Mouse (Mus musculus): ENCODE results near the gene Wipi2. TPM values are rescaled to one million over a fixed set of nuclear protein-coding genes. Genes with fewer than 3 reads are reported as not detected.

Wipi2 gene
- polyA plus RNA-seq, 1 experiment from 2014 or later = 28.7 TPM

DNA sequence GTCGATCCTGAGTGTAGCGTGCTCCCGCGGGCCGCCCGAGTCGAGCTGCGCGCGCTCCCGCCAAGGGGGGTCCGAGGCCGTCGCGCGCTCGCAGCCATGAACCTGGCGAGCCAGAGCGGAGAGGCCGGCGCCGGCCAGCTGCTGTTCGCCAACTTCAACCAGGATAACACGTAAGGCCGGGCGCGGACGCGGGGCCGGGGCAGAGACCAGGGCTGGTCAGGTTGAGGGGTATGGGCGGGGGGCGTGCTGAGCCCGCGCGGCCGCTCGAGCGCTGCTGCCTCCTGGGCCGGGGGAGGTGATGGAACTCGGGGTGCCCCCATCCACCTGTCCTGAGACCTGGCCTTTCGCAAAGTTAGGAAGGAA is 2.1 kb downstream of the Wipi2 start:
- peak overlapping the region; percentile 73 to 88 for H3K4me3 ChIP-seq (ENCODE audit: control insufficient read depth in 1 of 2, insufficient read depth in 1 of 2, low read depth in 1 of 2, low read length in 2 of 2)
- H3K27ac ChIP-seq (replicated peaks in 1 of 2; ENCODE audit: control insufficient read depth in 1 of 2, insufficient read depth in 1 of 2, low read depth in 2 of 2, low read length in 2 of 2) = peak overlapping the region; percentile 15 to 79; a peak in 3 of 4 replicates
- no peaks in the 10 kb centered on the region for H3K9me3 ChIP-seq (ENCODE audit: control insufficient read depth, low read length)
- peaks cover 5 to 10% of the 10 kb centered on the region in 2 experiments; a peak in 3 of 4 replicates for H3K4me1 ChIP-seq (ENCODE audit: control insufficient read depth in 2 of 2, insufficient read depth in 2 of 2, low read length in 2 of 2)
- WGBS = under 1% methylated on average over 27 of the region's 41 CpGs
- H3K4me2 ChIP-seq (ENCODE audit: low read length) = peak overlapping the region; percentile 84
- no peaks in the 10 kb centered on the region; the same call in 1 of the 2 replicates for H3K27me3 ChIP-seq (ENCODE audit: control insufficient read depth, insufficient read depth, low read length)
- H3K36me3 ChIP-seq (ENCODE audit: control insufficient read depth, insufficient read depth, low read length) = peaks cover 19% of the 10 kb centered on the region
- H3K9ac ChIP-seq (ENCODE audit: low read length) = peak overlapping the region; percentile 94
- peak; percentile 45 for ATAC-seq (ENCODE audit: insufficient number of reproducible peaks, insufficient read depth, low FRiP score, low read depth)

DNA sequence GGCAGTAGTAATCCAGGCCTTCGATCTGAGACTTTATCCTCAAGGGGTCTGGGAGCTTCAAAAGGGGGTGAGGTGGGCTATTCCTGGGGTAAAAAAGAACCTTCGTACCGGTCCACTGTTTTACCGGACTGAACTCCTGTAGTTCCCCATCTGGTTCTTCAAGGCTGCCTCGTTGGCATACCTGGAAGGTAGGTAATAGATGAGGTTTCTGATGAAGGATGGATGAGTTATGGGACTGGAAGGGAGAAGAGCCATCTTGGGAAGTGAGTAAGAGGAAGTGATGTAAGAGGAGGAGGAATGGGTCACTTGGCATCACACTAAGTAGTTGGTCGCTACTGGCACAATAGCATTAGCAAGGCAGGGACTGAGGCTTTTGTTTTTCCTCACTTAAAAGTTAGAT is 2.7 kb downstream of the Wipi2 start:
- H3K4me2 ChIP-seq (ENCODE audit: low read length) = peak overlapping the region; percentile 84
- no peaks in the 10 kb centered on the region for H3K9me3 ChIP-seq (ENCODE audit: control insufficient read depth, low read length)
- H3K4me3 ChIP-seq (ENCODE audit: control insufficient read depth in 1 of 2, insufficient read depth in 1 of 2, low read depth in 1 of 2, low read length in 2 of 2) = peak overlapping the region; percentile 73 to 88
- peak overlapping the region; percentile 94 for H3K9ac ChIP-seq (ENCODE audit: low read length)
- WGBS = 15% methylated on average over 6 of the region's 6 CpGs
- peaks cover 19% of the 10 kb centered on the region for H3K36me3 ChIP-seq (ENCODE audit: control insufficient read depth, insufficient read depth, low read length)
- no peak for ATAC-seq (ENCODE audit: insufficient number of reproducible peaks, insufficient read depth, low FRiP score, low read depth)
- H3K4me1 ChIP-seq (ENCODE audit: control insufficient read depth in 2 of 2, insufficient read depth in 2 of 2, low read length in 2 of 2) = peaks cover 5 to 10% of the 10 kb centered on the region in 2 experiments; a peak in 3 of 4 replicates
- H3K27me3 ChIP-seq (ENCODE audit: control insufficient read depth, insufficient read depth, low read length) = no peaks in the 10 kb centered on the region; the same call in 1 of the 2 replicates
- H3K27ac ChIP-seq (replicated peaks in 1 of 2; ENCODE audit: control insufficient read depth in 1 of 2, insufficient read depth in 1 of 2, low read depth in 2 of 2, low read length in 2 of 2) = peak overlapping the region in 1 of 2 experiments; percentile 79; a peak in 2 of 4 replicates

DNA sequence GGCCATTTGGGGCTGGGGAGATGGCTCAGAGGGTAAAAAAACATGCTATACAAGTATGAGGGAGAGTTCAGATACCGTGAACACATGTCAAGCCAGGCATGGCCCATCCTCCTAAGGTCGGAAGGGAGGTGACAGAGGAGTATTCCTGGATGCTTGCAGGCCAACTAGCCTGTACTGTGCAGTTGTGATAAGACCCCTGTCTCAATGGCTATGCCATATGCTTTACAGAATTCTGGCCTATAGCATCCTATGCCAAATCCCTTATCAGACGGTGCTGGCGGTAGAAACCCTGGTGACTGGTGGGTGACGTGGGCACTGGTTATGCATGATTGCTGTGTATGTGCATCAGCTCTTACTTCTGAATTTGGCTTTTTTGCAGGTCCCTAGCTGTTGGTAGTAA is 10.3 kb downstream of the Wipi2 start:
- no peak overlapping the region for H3K4me3 ChIP-seq (ENCODE audit: control insufficient read depth in 1 of 2, insufficient read depth in 1 of 2, low read depth in 1 of 2, low read length in 2 of 2)
- ATAC-seq (ENCODE audit: insufficient number of reproducible peaks, insufficient read depth, low FRiP score, low read depth) = no peak
- no peaks in the 10 kb centered on the region for H3K27me3 ChIP-seq (ENCODE audit: control insufficient read depth, insufficient read depth, low read length)
- WGBS = 83% methylated on average over 5 of the region's 5 CpGs
- no peak overlapping the region for H3K4me2 ChIP-seq (ENCODE audit: low read length)
- peaks cover 60% of the 10 kb centered on the region for H3K36me3 ChIP-seq (ENCODE audit: control insufficient read depth, insufficient read depth, low read length)
- no peak overlapping the region for H3K9ac ChIP-seq (ENCODE audit: low read length)
- H3K27ac ChIP-seq (replicated peaks in 1 of 2; ENCODE audit: control insufficient read depth in 1 of 2, insufficient read depth in 1 of 2, low read depth in 2 of 2, low read length in 2 of 2) = no peak overlapping the region
- H3K4me1 ChIP-seq (ENCODE audit: control insufficient read depth in 2 of 2, insufficient read depth in 2 of 2, low read length in 2 of 2) = no peaks in the 10 kb centered on the region
- H3K9me3 ChIP-seq (ENCODE audit: control insufficient read depth, low read length) = no peaks in the 10 kb centered on the region

DNA sequence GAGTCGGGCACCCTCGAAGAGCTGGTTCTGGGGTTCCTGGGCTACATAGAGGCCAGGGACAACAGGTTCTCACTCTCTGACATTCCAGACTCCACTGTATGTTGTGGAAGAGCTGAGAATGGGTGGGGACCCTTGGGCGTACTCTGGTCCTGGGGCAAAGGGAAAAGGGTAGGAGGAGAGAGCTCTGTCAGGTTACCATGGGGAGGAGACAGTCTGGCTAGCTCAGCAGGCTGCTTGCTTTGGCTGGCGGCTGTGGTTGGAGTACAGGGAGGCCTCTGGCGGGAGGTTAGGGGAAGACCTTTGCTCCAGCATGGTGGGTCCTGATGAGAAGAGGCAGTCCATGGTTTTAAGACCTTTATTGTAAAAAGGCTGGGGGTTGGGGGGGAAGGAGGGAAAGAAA is 12.6 kb downstream of the Wipi2 start:
- Histone ChIP-seq H3K9me3 (ENCODE audit: control insufficient read depth, low read length) (peaks cover 6% of the 10 kb centered on the region; the same call in 1 of the 2 replicates), H3K4me3 (ENCODE audit: control insufficient read depth in 1 of 2, insufficient read depth in 1 of 2, low read depth in 1 of 2, low read length in 2 of 2) (no peak overlapping the region)

DNA sequence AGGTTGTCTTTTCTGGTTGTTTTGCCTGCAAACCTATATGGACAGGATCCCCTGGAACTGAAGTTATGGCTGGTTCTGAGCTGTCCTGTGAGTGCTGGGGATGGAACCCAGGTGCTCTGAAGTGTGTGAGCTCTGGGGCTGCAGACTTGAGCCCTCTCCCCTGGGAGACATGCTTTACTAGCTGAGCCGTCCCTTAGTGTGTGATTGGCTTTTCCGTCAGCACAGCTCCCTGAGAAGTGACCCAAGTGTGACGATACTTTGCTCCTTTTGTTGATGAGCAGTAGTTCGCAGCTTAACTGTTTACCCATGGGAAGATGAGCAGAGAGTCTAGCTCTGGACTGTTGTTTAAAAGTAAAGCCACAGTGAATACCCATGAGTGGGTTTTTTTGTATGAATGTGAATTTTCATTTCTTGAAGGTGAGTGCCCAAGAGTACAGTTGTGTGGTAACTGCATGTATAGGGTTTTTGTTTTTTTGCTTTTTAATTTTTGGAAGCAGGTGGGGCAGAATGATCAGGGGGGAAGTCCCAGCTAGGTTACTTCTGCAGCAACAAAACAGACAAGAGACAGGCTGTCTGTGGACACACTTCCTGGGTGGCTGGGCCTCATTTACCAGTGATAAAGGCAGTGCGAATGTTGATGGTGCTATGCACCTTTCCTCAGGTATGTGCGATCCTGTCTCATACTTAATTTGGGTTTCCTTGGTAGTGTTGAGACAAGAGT is 14.0 kb downstream of the Wipi2 start:
- Histone ChIP-seq H3K9me3 (ENCODE audit: control insufficient read depth, low read length) (peaks cover 6% of the 10 kb centered on the region; the same call in 1 of the 2 replicates), H3K27ac (replicated peaks in 1 of 2; ENCODE audit: control insufficient read depth in 1 of 2, insufficient read depth in 1 of 2, low read depth in 2 of 2, low read length in 2 of 2) (no peak overlapping the region), H3K27me3 (ENCODE audit: control insufficient read depth, insufficient read depth, low read length) (no peaks in the 10 kb centered on the region), H3K4me2 (ENCODE audit: low read length) (no peak overlapping the region), H3K4me1 (ENCODE audit: control insufficient read depth in 2 of 2, insufficient read depth in 2 of 2, low read length in 2 of 2) (no peaks in the 10 kb centered on the region), H3K9ac (ENCODE audit: low read length) (no peak overlapping the region), H3K4me3 (ENCODE audit: control insufficient read depth in 1 of 2, insufficient read depth in 1 of 2, low read depth in 1 of 2, low read length in 2 of 2) (no peak overlapping the region), H3K36me3 (ENCODE audit: control insufficient read depth, insufficient read depth, low read length) (peaks cover 43% of the 10 kb centered on the region)
- no peak for ATAC-seq (ENCODE audit: insufficient number of reproducible peaks, insufficient read depth, low FRiP score, low read depth)
- 81% methylated on average over 6 of the region's 6 CpGs for WGBS

More for the DNA sequence above, 12.6 kb downstream of the Wipi2 start:
- 77% methylated on average over 5 of the region's 5 CpGs for WGBS
- H3K4me1 ChIP-seq (ENCODE audit: control insufficient read depth in 2 of 2, insufficient read depth in 2 of 2, low read length in 2 of 2) = no peaks in the 10 kb centered on the region
- H3K36me3 ChIP-seq (ENCODE audit: control insufficient read depth, insufficient read depth, low read length) = peaks cover 45% of the 10 kb centered on the region
- H3K9ac ChIP-seq (ENCODE audit: low read length) = no peak overlapping the region
- no peak overlapping the region for H3K4me2 ChIP-seq (ENCODE audit: low read length)
- H3K27me3 ChIP-seq (ENCODE audit: control insufficient read depth, insufficient read depth, low read length) = no peaks in the 10 kb centered on the region
- ATAC-seq (ENCODE audit: insufficient number of reproducible peaks, insufficient read depth, low FRiP score, low read depth) = no peak
- H3K27ac ChIP-seq (replicated peaks in 1 of 2; ENCODE audit: control insufficient read depth in 1 of 2, insufficient read depth in 1 of 2, low read depth in 2 of 2, low read length in 2 of 2) = no peak overlapping the region

DNA sequence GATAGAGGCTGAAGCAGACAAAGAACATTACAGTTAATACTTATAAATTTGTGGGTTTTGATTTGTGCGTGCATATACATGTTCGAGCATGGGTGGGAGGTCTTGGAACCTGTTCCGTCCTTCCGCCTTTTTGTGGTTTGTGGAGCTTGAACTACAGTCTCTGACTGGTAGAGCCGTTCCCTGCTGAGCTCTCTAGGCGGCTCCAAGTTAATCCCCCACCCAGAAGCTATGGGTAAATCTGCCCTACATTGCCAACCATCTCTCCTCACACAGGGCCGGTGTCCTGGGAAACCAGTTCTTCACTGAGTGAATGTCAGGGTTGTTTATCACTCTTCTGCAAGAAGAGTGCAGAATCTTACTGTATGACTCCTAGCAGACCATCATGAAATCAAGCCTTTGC is 20.7 kb downstream of the Wipi2 start:
- Histone ChIP-seq H3K9ac (ENCODE audit: low read length) (no peak overlapping the region), H3K36me3 (ENCODE audit: control insufficient read depth, insufficient read depth, low read length) (0 out of 2 replicates have a peak, but pooled peaks cover 13% of the 10 kb centered on the region), H3K4me1 (ENCODE audit: control insufficient read depth in 2 of 2, insufficient read depth in 2 of 2, low read length in 2 of 2) (no peaks in the 10 kb centered on the region), H3K27me3 (ENCODE audit: control insufficient read depth, insufficient read depth, low read length) (no peaks in the 10 kb centered on the region), H3K9me3 (ENCODE audit: control insufficient read depth, low read length) (peaks cover 6% of the 10 kb centered on the region; the same call in 1 of the 2 replicates), H3K4me3 (ENCODE audit: control insufficient read depth in 1 of 2, insufficient read depth in 1 of 2, low read depth in 1 of 2, low read length in 2 of 2) (no peak overlapping the region), H3K4me2 (ENCODE audit: low read length) (no peak overlapping the region), H3K27ac (replicated peaks in 1 of 2; ENCODE audit: control insufficient read depth in 1 of 2, insufficient read depth in 1 of 2, low read depth in 2 of 2, low read length in 2 of 2) (no peak overlapping the region)
- no peak for ATAC-seq (ENCODE audit: insufficient number of reproducible peaks, insufficient read depth, low FRiP score, low read depth)
- WGBS = 79% methylated on average over 7 of the region's 7 CpGs

DNA sequence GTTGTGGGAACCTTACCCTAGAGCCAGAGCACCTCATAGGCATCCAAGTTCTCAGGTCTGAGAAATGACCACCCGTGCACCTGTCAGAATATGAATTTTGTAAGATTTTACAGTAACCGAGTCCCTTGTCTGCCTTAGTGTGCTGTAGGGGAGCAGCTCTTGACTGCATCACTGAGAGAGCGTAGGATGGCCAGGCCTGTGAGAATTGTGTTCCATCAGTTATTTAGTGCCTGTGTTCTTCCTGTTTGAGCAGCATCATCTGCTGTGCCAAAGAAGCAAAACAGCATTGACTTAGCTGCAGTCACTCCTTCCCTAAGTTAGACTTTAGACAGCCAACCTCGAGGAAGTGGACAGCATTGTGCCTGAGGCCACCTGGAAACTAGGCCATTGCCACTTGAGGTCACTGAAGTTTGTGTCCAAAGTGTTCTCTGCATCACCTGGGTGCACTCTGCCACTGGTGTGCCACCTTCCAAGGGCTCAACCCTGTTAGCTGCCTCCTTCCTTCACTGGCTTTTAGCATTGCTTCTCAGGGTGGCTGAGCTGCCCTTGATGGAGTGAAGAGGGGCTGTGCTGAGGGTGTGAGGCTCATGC is 22.1 kb downstream of the Wipi2 start:
- H3K9me3 ChIP-seq (ENCODE audit: control insufficient read depth, low read length) = peaks cover 5% of the 10 kb centered on the region; the same call in 1 of the 2 replicates
- H3K9ac ChIP-seq (ENCODE audit: low read length) = no peak overlapping the region
- H3K27me3 ChIP-seq (ENCODE audit: control insufficient read depth, insufficient read depth, low read length) = no peaks in the 10 kb centered on the region
- 87% methylated on average over 4 of the region's 4 CpGs for WGBS
- no peak overlapping the region for H3K4me2 ChIP-seq (ENCODE audit: low read length)
- H3K36me3 ChIP-seq (ENCODE audit: control insufficient read depth, insufficient read depth, low read length) = 0 out of 2 replicates have a peak, but pooled peaks cover 11% of the 10 kb centered on the region
- H3K4me3 ChIP-seq (ENCODE audit: control insufficient read depth in 1 of 2, insufficient read depth in 1 of 2, low read depth in 1 of 2, low read length in 2 of 2) = no peak overlapping the region
- no peak overlapping the region for H3K27ac ChIP-seq (replicated peaks in 1 of 2; ENCODE audit: control insufficient read depth in 1 of 2, insufficient read depth in 1 of 2, low read depth in 2 of 2, low read length in 2 of 2)
- no peak for ATAC-seq (ENCODE audit: insufficient number of reproducible peaks, insufficient read depth, low FRiP score, low read depth)
- no peaks in the 10 kb centered on the region for H3K4me1 ChIP-seq (ENCODE audit: control insufficient read depth in 2 of 2, insufficient read depth in 2 of 2, low read length in 2 of 2)
